Mouse (Mus musculus) left cerebral cortex, adult 18-20 months (tissue): Measurements from ENCODE around the gene Kdm5d. TPM values are rescaled to one million over a fixed set of nuclear protein-coding genes. Genes with fewer than 3 reads are reported as not detected.

Experiments
- DNase-seq, 2 experiments: peaks; one replicate each; pipeline ENCODE4 v3.0.0; 2021 to 2022; ENCODE audit warnings: low spot score in 2 of 2, mixed read lengths in 1 of 2
- long read RNA-seq, 2 experiments: library from polyadenylated mRNA; stranded (forward); transcript quantifications; one replicate each; pipeline ENCODE4 v2.0.0; 2021
- microRNA-seq, 2 experiments: library from miRNA; unstranded; fragments of <30 nt; microRNA quantifications; one replicate each; pipeline ENCODE4 v1.2.0; 2021
- total RNA-seq, 2 experiments: library from RNA; stranded (reverse); gene quantifications; 2 replicates each; pipeline ENCODE4 v1.2.3; 2021

Gene Kdm5d
- 10 to 100 TPM in 1 of 2 experiments, not detected in 1; 15.9 TPM for total RNA-seq
- long read RNA-seq, experiment 1, full-length matches to known transcripts: 1 of 8 reads
- long read RNA-seq, experiment 1, partial matches to known transcripts: 2 of 8 reads
- long read RNA-seq, experiment 1, other reads (novel, unspliced or antisense): 5 of 8 reads
- long read RNA-seq, experiment 2: 0 reads

DNA sequence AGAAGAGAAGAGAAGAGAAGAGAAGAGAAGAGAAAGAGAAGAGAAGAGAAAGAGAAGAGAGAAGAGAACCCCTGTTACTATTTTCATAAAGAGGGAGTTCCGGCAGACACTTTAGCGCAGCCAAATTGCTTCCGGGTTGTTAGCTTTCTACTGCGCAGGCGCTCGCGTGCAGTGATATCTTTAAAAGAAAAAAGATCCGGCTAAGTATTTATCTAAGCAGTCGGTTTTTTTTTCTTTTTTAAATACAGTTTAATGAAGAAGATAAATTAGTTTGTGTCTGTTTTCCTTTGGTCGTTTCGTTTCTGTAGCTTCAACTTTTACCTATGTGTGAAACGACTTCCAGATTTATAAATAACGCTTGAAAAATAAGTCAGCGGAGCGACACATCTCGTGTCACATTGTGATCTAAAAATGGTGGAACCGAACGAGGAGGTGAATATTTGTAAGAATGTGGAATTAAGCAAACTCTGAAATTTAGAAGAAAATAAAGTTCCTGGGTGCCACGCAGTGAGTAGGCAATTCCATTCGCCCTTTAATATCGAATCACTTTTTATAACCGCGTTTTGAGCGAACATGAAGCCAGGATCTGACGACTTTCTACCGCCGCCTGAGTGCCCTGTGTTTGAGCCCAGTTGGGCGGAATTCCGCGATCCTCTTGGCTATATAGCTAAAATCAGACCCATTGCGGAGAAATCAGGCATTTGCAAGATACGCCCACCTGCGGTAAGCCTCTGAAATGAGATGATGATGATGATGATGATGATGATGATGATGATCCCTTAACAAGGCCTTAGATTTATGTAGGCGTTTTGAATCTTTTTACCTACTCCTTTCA lies at the start of gene Kdm5d:
Gene Kdm5d (plus strand): TSS at position 396 of the 835 bp plus-strand sequence.
- peak in 1 of 2 experiments; percentile 43 for DNase-seq

GRCm38 (mm10) chrY:872404-872803 lies 25.2 kb upstream of the Kdm5d start:
- DNase-seq: no peak

- DNase-seq: no peak
Observed at GRCm38 (mm10) chrY:872855-873549, 24.6 kb upstream of the Kdm5d start.

Small RNA genes within 50 kb of the gene (microRNA-seq; reads per million reads assigned to microRNA genes)
- gene Gm47281: 0 reads per million in 2 experiments

Other genes with a start within 250 kb of the Kdm5d start
- not detected for gene Zfy1, start 100.4 kb upstream of the Kdm5d start, total RNA-seq
- not detected for gene Uba1y, start 79.1 kb upstream of the Kdm5d start, total RNA-seq
- 10 to 100 TPM in 1 of 2 experiments, not detected in 1; 53.8 TPM for gene Eif2s3y, start 112.8 kb downstream of the Kdm5d start, total RNA-seq